8 mouse cellular contexts compared by ENCODE assay signal in genomic region chr8:88628001-88628774, GRCm38 (mm10). TPM values are rescaled to one million over a fixed set of nuclear protein-coding genes. Genes with fewer than 3 reads are reported as not detected.
DNase-seq lines count a peak whose midpoint lies in the region; ATAC-seq and TF ChIP-seq lines count a peak whose summit lies in the region.

No protein-coding gene starts in this region.

- no peak overlapping the region for H3K27ac ChIP-seq in liver, embryonic 11.5 days (ENCODE audit: low read depth, low read length)
- no peak overlapping the region for H3K27ac ChIP-seq in cortical plate, adult 2 months (ENCODE audit: insufficient read depth, low read length)
- H3K27ac ChIP-seq in hindbrain, embryonic 14.5 days, result no peak overlapping the region
- H3K27ac ChIP-seq in midbrain, embryonic 12.5 days (replicated peaks), result no peak overlapping the region

- no peak for TF ChIP-seq CTCF in cortical plate, adult 2 months (IDR thresholded peaks at IDR 0.05; ENCODE audit: extremely low read depth, insufficient read depth, low read length)

- peaks cover 41% of the 10 kb centered on the region for H3K27me3 ChIP-seq in liver, embryonic 11.5 days (replicated peaks; ENCODE audit: control insufficient read depth, insufficient read depth, low read length)
- 0 out of 2 replicates have a peak, but pooled peaks cover 16% of the 10 kb centered on the region for H3K27me3 ChIP-seq in hindbrain, embryonic 14.5 days (ENCODE audit: control insufficient read depth, insufficient read depth, low read length)
- H3K27me3 ChIP-seq in midbrain, embryonic 12.5 days, result peaks cover 43% of the 10 kb centered on the region

- no peak overlapping the region; the same call in 1 of the 2 replicates for H3K9ac ChIP-seq in liver, embryonic 11.5 days (ENCODE audit: low read depth, low read length)
- H3K9ac ChIP-seq in hindbrain, embryonic 14.5 days, result peak overlapping the region; percentile 75
- H3K9ac ChIP-seq in midbrain, embryonic 12.5 days (replicated peaks), result peak overlapping the region; percentile 69; the same call in 1 of the 2 replicates

- H3K9me3 ChIP-seq in liver, embryonic 11.5 days (ENCODE audit: control insufficient read depth, low read length), result no peaks in the 10 kb centered on the region
- no peaks in the 10 kb centered on the region for H3K9me3 ChIP-seq in hindbrain, embryonic 14.5 days (ENCODE audit: control insufficient read depth, low read length)
- no peaks in the 10 kb centered on the region for H3K9me3 ChIP-seq in midbrain, embryonic 12.5 days

- H3K4me1 ChIP-seq in liver, embryonic 11.5 days (replicated peaks; ENCODE audit: control insufficient read depth, insufficient read depth, low read length), result peaks cover 5% of the 10 kb centered on the region; the same call in 1 of the 2 replicates
- peaks cover 3% of the 10 kb centered on the region; the same call in 1 of the 2 replicates for H3K4me1 ChIP-seq in cortical plate, adult 2 months (ENCODE audit: control insufficient read depth, insufficient read depth, low read length)
- no peaks in the 10 kb centered on the region for H3K4me1 ChIP-seq in hindbrain, embryonic 14.5 days (replicated peaks; ENCODE audit: control insufficient read depth, insufficient read depth, low read length)
- H3K4me1 ChIP-seq in midbrain, embryonic 12.5 days, result peaks cover 14% of the 10 kb centered on the region

- intact Hi-C loops in gastrocnemius, postnatal 14 days (cut with DNase I; ENCODE audit: low total_unique reads), result loop anchor here (10.0 kb wide), 1 partner anchor 363 kb away; no protein-coding TSS in a partner anchor

- peak overlapping the region; percentile 83 for H3K4me2 ChIP-seq in liver, embryonic 11.5 days
- H3K4me2 ChIP-seq in hindbrain, embryonic 14.5 days (replicated peaks), result peak overlapping the region; percentile 69
- H3K4me2 ChIP-seq in midbrain, embryonic 12.5 days (replicated peaks), result peak overlapping the region; percentile 83

- no peaks in the 10 kb centered on the region for H3K36me3 ChIP-seq in liver, embryonic 11.5 days (ENCODE audit: control insufficient read depth, insufficient read depth, low read length)
- no peaks in the 10 kb centered on the region for H3K36me3 ChIP-seq in hindbrain, embryonic 14.5 days (replicated peaks; ENCODE audit: control insufficient read depth, insufficient read depth)
- no peaks in the 10 kb centered on the region for H3K36me3 ChIP-seq in midbrain, embryonic 12.5 days

- no peak for DNase-seq in liver, embryonic 11.5 days (ENCODE audit: low spot score)
- no peak for DNase-seq in liver
- no peak for DNase-seq in hindbrain, embryonic 14.5 days (ENCODE audit: low spot score)
- no peak for DNase-seq in kidney, adult 11 months
- DNase-seq in gastrocnemius, postnatal 14 days, result no peak

- ATAC-seq in liver, embryonic 11.5 days (replicated peaks; ENCODE audit: low FRiP score), result no peak
- no peak for ATAC-seq in hindbrain, embryonic 14.5 days (ENCODE audit: low FRiP score)
- peak; percentile 31; the same call in 1 of the 2 replicates for ATAC-seq in midbrain, embryonic 12.5 days (ENCODE audit: low FRiP score, low read depth)
- no peak for ATAC-seq in megakaryocyte progenitor cell, adult 5-6 weeks (replicated peaks; ENCODE audit: poor library complexity)

- WGBS in liver, embryonic 11.5 days, result 65% methylated on average over 14 of the region's 14 CpGs
- WGBS in hindbrain, embryonic 14.5 days, result 61% methylated on average over 14 of the region's 14 CpGs
- 58% methylated on average over 14 of the region's 14 CpGs for WGBS in midbrain, embryonic 12.5 days

- peak overlapping the region; percentile 51; the same call in 1 of the 2 replicates for H3K4me3 ChIP-seq in liver, embryonic 11.5 days (ENCODE audit: low read depth, low read length)
- H3K4me3 ChIP-seq in cortical plate, adult 2 months (ENCODE audit: insufficient read depth, low read length), result peak overlapping the region; percentile 38
- peak overlapping the region; percentile 48 for H3K4me3 ChIP-seq in hindbrain, embryonic 14.5 days (replicated peaks; ENCODE audit: low read length)
- H3K4me3 ChIP-seq in midbrain, embryonic 12.5 days, result peak overlapping the region; percentile 56

- no peak for TF ChIP-seq POLR2A in cortical plate, adult 2 months (IDR thresholded peaks at IDR 0.05; ENCODE audit: extremely low read depth, insufficient read depth, low read length)

RNA-seq across cellular contexts. Expression of gene Snx20, which starts 7.7 kb away (rescaled TPM):
- 2.3 and 2.6 TPM in 2 replicates for polyA plus RNA-seq in liver, embryonic 11.5 days (2014; fragmentation: Nextera tagmentation; extraction: Ambion mirVana)
- 1.1 and 1.6 TPM in 2 replicates for polyA plus RNA-seq in cortical plate, adult 2 months (2012; rRNA removed)
- polyA plus RNA-seq in hindbrain, embryonic 14.5 days (2014; fragmentation: Nextera tagmentation; extraction: Ambion mirVana), result 1.4 and 1.7 TPM in 2 replicates
- 0.88 and 1.3 TPM in 2 replicates for polyA plus RNA-seq in midbrain, embryonic 12.5 days (2016; fragmentation: Nextera tagmentation; extraction: Ambion mirVana)
- 14.2 and 17.2 TPM in 2 replicates for total RNA-seq in megakaryocyte progenitor cell, adult 5-6 weeks (2015)
- total RNA-seq in megakaryocyte progenitor cell, adult 5-6 weeks (2017), result 12.5 and 18.7 TPM in 2 replicates
- total RNA-seq in gastrocnemius, postnatal 14 days (2021), result under 1 TPM; 0.23 to 0.40 TPM

RNA-seq across cellular contexts. Expression of gene Nod2, which starts 18.9 kb away (rescaled TPM):
- 0.04 and 0.15 TPM in 2 replicates for polyA plus RNA-seq in liver, embryonic 11.5 days (2014; fragmentation: Nextera tagmentation; extraction: Ambion mirVana)
- 0.13 and 0.31 TPM in 2 replicates for polyA plus RNA-seq in cortical plate, adult 2 months (2012; rRNA removed)
- 0.07 and 0.10 TPM in 2 replicates for polyA plus RNA-seq in hindbrain, embryonic 14.5 days (2014; fragmentation: Nextera tagmentation; extraction: Ambion mirVana)
- polyA plus RNA-seq in midbrain, embryonic 12.5 days (2016; fragmentation: Nextera tagmentation; extraction: Ambion mirVana), result 0.10 and 0.22 TPM in 2 replicates
- 0.05 and 0.52 TPM in 2 replicates for total RNA-seq in megakaryocyte progenitor cell, adult 5-6 weeks (2015)
- total RNA-seq in megakaryocyte progenitor cell, adult 5-6 weeks (2017), result 0.17 and 0.34 TPM in 2 replicates
- total RNA-seq in gastrocnemius, postnatal 14 days (2021), result under 1 TPM; 0.66 to 0.73 TPM
